Mouse (Mus musculus) retina, embryonic 14.5 days (tissue): ENCODE results near the gene Erp27.
"Not testable (repeated sequence)": the region's sequence is repeated elsewhere in the genome, so short reads cannot be mapped to it uniquely, and the experiment has no call there.

Source experiments
- DNase-seq: peaks from one replicate; pipeline ENCODE4 v3.0.0-alpha.2; 2015; ENCODE audit warnings: low spot score

Gene Erp27

DNA sequence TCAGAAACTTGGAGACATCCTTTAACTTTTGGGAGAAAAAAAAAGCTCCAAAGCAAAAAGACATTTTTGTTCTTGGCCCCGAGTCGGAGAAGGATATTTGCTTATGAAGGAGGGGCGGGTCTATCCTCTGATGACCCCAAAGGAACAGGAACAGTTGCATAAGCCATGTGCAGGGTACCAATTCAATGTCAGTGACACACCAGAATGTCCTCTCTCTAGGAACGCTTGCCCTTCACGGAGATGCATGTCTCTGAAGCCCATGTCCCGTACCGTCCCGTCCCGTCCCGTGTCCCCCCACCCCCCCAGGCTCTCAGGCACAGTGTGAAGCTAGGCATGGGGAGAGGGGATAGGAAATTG, 15.1 kb downstream of the Erp27 start:
- DNase-seq: no peak

DNA sequence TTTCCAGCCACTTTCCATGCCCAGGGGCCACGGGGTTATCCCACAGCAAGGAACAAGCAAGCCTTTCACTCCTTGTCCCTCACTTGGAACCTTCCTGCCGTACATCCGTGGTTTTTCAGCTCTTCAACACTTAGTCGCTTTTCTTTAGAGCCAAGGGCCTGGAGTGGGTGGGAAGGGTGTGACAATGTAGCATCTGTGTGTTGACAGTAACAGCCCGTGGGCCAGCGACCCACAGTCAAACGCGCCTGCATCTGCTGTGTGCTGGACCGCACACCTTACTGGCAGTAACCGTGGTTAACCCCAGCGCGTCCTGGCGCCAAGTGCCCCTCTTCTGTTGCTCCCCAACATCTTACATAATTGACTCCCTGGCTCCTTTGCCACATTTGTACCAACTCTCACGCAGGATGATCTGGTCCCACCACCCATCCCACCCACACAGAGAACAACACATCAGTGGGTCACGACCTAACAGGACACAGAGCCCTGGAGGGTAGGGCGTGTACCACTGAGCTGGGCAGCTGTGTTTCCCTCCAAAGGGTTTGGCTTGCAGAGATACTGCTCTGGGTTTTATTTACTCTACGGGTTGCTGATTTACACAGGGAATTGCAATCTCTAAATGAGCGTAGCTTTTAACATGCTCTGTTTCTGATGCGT, 15.6 kb downstream of the Erp27 start:
- peak; percentile 1 for DNase-seq

DNA sequence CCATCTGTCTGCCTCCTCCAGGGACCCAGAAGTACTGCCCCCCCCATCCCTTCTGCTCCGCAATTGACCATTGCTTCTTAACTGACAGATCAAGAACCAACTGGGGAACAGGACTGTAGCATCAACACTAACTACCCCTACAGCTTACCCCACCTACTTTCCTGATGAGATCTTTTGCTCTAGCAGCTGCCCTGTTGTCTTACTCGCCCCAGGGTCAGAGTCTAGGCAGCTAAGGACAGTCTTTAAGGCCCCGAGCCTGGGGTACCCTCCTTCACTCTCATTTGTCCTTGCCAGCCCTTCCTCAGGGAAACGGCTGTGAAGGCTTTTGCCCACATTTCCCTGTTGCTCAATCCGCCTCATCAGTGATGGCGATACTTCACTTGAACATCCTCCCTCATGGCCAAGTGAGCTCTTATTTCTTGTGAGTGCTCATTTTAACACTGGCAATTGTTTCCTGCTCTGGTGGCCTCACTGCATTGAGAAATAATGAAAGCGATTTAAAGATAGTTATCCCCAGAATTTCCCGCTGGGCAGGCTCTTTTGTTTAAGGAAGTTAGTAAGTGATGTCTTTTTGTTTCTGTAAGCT, 18.0 kb downstream of the Erp27 start:
- no peak for DNase-seq

DNA sequence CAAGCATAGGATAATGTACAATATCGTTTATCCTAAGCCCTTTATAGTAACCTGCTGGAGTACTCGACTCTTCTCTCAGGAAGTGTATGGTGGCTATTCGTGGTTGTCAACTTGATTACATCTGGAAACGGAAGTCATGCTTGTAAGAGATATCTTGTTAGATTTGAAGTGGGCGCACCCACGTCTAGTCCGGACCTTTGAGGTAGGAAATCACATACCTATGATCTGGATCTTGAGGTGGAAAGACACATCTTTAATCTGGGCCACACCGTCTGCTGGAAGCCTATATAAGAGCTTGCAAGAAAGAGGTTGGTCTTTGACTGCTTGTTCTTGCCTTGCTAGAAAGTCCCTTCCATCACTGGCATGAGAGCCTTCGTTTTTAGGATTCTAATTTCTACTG, 19.5 kb downstream of the Erp27 start:
- no peak for DNase-seq

DNA sequence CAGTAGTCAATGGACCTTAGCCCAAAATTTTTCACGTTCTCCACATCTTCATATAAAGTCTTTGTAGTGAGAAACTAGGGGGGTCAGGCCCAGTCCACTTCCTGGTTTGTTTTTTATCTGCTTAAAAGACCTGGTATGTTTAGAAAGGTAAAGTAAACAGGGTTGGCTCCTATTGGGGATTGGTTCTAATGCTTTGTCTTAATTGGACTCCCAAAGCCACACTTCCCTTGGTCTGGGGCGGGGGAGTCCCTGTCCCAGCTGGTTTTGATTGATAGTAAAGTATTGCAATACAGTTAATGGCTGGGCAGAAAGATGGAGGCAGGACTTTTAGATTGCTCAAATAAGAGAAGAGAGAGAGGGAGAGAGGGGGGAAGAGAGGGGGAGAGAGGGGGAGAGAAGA, 21.0 kb downstream of the Erp27 start:
- DNase-seq: no peak

DNA sequence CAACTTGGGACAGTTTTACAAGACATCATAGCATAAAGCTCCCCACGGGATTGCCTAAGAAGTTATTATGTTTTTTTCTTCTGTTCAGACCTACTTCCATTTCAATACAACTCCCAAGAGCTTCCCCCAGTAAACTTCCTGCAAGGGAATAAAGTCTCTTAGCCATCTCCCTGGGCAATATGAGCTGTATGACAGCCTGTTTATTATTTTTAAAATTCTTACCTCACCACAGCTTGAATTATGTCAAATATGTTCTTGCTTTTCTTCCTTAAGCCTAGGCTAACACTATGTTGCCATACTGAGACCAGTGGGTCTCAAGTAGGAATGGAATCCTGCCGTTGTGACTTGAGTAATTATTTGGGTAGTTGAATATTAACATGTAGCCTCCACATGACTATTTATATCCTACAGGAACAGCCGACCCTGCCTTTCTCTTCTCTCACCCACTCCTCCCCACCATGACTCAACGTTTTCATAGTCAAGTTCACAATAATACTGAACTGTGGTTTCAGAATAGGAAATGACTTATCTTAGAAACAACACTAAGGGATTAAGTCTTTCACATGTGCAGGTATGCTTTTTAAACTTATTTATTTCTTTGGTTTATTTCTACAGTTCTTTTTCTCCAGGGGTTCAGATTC, 21.5 kb downstream of the Erp27 start:
- DNase-seq: no peak

DNA sequence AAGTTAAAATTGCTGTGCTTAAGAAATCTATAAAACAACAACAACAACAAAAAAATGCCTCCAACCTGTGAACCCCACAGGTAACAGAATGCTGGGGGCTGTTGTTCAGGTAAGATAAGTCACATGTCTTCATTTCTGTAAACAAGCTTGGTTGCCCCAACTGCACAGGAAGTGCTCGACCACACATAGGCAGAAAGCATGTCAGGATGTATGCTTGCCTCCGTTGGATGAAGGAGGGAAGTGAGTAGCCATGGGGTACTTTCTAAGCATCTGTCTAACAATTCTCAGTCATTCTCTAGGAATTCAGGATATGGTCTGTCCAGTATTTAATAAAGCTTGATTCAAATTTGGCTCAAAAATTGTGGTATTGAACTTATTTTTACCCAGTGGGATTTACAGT, 23.0 kb downstream of the Erp27 start:
- DNase-seq: no peak

DNA sequence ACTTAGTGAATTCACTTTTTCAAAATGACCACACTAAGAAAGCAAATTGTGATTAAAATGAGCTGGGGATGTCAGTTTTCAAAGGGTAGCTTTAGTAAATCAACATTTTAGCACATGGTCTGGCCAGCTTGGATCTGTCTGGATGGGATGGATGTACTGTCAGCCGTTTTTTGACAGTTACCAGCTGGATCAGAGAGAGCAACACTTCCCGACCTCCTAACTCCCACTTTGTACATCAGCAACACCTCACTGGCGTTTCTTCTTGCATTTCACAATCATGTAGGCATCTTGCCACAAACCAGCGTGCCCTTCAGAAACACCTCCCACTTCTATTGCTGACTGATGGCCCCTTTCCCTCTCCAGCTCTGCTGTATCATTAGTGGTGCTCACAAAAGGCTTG, 23.8 kb downstream of the Erp27 start:
- DNase-seq: no peak

DNA sequence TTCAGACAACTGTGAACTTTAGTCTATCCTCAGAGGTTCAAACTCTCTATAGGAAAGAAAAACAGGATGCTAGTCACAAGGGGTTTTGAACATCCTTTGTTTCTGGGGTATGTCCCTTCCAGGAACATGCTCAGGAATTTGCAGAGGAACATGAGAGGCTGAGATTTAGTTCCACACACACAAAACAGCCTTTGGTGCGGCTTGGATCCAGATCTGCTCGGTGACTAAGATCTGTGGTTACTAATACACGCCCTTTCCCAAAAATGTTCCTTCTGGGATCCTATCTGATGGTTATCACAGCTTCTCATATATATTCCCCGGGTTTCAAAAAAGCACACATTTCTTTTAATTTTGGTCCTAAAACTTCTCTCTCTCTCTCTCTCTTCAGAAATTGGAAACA, 24.2 kb downstream of the Erp27 start:
- no peak for DNase-seq

DNA sequence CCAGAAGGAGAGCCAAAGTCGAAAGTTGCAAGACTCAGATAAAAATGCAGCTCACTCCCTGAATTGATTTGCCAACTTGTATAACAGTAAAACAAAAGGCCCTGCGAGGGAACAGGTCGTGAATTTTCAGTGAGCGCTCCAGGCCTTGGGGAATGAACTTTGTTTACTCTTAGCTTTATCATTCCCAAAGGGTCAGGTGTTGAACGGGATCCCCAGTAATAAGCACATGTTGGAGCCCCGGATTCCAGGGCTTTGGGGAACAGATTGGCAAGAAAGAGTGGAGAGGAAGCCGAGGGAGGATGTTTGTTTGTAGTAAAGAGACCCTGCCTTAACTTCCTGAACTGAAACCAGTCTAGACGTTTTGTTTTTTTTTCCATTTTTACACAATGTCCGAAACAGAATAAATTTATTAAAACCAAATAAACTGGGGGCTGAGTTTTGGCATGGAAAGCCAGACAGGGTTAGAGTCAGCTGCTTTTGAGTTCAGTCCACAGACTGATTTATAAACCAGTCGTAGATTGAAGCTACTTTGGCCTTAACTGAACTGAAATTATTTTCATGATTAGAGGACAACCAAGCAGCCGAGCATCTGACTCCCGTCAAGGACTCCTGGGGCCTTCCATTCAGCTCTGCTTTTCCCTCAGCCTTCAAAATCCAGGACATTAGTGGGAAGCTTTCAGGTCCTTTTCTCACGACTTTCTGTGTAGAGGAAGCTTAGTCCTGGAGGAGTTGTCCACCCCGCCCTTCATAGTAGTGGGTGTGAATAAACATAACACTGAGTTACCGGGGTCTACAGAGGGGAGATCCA, 27.2 kb downstream of the Erp27 start:
- DNase-seq: no peak

DNA sequence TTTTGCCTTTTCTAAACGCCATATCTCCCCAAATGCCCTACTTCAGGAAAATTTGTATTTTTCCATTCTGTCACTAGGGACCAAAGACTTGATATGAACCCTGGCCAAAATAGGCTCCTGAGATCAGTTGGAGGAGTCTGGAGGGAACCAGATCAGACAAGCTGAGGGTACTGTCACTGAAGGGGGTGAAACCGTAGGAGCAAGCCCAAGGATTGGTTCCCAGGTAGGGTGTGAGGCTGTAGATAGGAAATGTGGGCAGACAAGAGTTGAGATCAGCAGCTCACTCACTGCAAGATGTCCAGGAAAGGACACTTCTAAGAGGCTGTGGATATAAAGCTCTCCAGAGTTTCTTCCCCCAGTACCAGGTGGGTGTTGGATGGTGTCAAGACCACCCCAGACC, 30.0 kb downstream of the Erp27 start:
- no peak for DNase-seq

DNA sequence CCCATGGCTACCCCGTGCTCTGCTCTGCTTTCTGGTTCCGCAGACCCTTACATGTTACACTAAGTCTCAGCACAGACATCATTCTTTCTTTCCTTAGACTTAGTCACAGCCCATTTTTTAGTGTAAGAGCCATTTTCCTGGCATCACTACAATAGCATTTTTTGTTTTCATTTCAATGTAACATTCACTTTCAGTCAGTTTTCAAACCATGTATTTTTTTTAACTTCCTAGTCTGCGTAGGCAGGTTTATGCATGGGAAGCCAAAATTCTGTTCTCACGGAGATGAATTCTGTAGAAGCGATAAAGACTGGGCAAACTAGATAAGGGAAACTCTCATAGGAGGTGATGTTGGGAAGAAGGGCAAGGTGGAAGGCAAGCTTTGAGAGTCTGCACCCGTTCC, 32.4 kb downstream of the Erp27 start:
- DNase-seq: no peak

DNA sequence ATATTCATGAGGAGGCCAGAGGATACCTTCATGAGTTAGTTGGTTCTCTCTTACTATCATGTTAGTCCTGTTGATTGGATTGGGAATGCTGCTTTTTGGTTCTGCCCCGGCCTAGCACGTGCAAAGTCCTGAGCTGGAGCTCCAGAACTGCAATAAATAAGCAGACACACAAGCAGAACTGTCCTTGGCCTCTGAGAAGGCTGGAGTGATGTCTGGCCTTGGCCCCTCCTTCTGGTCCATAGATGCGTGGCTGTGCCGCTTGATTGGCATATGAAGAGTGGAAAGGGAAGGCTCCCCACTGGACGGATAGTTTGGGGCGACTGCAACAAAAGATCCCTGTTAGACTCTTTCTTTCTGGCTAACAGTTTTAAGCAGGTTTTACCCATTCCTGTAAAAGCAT, 32.9 kb downstream of the Erp27 start:
- no peak for DNase-seq

DNA sequence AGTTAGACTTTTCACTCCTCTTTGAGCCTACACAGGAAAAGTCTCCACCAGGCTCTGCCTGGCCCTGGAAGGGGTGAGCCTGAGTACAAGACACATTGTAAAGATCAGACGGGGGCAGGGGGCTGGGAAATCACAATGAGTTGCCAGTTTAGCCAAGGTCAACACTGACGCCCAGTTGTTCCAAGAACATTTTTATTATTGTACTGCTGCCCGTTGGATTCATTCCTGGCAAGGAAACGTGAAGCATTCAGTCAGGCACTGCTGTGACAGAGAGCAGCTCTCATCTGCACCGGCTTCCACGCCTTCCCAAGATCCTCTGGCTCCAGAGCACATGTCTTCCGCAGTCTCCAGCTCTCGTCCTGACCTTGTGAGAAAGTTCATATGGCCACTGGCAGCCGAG, 34.1 kb downstream of the Erp27 start:
- DNase-seq: no peak

DNA sequence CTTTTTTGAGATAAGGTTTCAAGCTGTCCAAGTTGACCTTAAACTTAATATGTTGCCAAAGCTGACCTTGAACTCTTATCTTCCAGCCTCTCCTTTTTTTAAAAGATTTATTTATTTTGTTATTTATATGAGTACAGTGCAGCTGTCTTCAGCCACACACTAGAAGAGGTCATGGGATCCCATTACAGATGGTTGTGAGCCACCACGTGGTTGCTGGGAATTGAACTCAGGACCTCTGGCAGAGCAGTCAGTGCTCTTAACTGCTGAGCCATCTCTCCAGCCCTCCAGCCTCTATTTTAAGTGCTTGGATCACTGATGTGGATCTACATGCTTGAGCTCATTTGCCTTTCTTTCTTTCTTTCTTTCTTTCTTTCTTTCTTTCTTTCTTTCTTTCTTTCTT, 37.2 kb downstream of the Erp27 start:
- not testable (repeated sequence) for DNase-seq

DNA sequence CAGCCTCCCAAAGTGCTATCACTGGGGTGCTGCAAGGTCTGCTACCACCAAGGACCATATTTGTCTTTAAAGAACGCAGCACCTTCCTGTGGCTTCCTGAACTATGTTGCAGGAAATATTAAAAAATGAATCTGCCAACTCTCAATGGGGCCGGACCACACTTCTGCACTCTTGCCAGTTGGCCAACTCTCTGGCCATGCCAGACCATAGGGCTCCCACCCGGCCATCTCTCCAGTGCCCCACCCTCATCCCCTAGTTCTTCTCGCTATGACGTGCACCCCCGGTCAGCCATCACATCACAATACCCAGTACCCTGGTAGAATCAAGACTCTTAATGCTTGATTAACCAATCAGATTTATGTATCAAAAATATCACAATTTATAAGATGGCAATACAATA, 38.0 kb downstream of the Erp27 start:
- no peak for DNase-seq

DNA sequence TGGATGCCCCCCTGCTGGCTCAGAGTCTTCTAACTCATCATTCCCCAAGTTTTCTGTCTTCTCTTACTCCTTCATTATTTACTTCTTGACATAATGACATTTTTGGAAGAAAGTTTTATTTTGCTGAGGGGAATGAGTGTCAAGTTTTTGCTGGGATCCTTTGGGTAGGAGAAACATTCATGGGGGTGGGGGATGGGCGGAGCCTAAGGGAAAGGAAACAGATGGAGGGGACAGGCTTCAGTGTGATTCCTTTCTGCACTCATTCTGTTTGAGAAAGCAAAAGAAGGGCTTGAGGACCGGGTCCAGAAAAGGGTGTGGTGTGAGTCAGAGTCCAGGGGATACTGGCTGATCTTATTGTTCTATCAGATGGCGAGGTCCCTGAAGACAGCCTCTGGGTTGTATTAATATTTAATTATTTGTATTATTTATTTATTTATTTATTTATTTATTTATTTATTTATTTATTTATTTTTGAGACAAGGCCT, 38.5 kb downstream of the Erp27 start:
- no peak for DNase-seq

DNA sequence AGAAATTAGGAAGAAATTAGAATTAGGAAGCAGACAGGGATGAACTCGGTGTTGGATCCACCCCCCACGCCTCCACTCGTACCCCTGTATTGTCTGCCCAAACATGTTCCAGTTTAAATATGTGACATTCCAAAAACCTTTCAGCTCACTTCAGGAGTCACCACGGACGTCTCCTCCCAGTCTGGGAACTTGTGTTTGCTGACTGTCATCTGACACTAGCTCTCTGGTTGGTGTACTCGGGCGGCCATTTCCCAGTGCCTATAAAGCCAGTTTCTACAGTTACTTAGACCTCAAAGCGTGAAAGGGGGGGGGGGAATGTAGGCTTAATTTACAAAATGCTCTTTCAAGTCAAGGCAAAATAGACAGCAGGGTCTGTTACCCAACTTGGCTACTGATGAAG, 40.3 kb downstream of the Erp27 start:
- DNase-seq: no peak

DNA sequence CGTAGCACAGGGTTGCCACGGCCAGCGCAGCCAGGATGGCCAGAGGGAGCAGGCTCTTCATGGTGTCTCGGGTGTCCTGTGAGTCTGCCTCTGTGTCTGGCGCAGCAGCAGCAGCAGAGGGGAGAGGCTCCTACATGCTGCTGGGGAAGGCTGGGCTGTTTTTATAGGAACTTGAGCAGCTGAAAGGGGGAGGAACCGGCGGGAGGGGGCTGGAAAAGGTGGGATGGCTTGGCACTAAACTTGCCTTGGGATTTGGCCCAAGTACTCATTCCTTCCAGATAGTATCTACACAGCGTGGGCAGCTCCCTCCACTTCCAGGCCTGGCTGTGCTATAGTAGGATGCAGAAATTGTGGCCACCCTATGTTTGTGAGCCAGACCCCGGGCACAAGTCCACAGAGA, 46.3 kb downstream of the Erp27 start, which contains the start of gene Mgp:
Mgp (minus strand) TSS at position 154 of the 400 bp plus-strand sequence.
- no peak for DNase-seq

DNA sequence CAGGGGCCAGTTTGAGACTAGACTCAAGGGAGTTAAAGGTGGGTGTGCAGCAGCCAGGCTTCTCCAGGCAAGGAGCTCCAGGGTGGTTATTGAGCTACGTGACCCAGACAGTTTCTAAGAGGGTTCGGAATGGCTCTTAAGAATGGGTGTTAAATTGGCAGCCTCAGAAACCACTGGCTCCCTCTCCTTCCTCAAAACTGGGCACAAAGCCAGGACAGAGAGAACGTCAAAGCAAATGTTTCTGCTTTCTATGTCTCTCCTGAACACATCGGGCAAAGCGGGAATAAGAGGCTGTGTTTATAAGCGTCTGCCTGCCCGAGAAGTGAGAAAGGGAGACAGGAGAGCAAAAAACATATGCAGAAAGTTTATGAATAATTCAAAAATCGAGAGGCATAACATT, 47.4 kb downstream of the Erp27 start:
- no peak for DNase-seq

DNA sequence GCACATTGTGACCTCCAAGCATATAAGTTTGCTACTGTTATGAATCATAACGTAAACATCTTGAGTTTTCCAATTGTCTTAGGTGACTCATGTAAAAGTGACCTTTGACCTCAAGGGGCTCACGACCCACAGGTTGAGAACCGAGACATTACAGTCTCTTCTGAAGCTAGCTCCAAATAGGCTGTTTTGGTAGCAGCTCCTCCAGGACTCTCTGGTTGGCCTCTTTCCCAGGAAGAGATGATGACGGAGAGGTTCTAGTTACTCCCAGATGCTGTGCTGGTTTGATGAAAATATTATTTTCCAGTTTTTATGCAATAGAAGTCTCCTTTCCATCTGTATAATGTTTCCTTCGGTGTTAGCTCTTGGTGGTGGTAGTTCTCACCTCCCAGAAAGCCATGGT, 53.1 kb downstream of the Erp27 start:
- no peak for DNase-seq

DNA sequence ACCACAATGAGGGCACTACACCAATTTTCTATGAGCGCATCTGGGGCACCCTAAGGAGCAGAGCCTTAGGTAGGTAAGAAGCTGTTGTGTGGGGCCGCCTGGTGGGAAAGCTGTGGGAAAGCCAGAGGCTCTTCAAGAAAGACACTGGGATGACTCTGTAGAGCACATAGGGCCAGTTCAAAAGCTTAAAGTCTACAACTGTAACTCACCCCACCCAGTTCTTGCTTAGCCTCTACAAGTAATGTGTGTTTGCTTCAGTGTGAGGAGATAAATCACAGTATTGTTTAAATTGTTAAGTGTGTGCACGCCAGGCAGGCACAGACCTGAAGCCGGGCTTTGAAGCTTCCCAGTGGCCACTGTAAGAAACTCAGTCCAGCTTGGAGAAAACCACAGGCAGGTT, 55.8 kb downstream of the Erp27 start:
- DNase-seq: no peak

DNA sequence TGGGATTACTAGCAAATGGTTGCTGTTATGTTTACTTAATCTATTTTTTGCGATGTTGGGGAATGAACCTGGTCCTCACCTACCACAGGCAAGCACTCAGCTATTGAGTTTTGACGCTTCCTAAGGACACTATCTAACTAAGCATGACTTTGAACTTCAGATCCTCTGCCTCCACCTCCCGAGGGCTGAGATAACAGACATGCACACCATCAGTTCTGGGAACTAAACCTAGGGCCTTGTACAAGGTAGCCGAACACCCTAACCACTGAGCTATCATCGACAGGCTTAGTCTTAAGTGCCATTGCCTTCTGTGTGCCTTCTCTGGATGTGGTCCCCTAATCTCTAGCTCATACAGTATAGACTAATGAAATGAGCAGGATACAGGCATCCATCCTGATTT, 56.6 kb downstream of the Erp27 start:
- no peak for DNase-seq
